Mouse (Mus musculus) G1E (cell line): Measurements from ENCODE around the gene Caln1.
"Not testable (repeated sequence)": the region's sequence is repeated elsewhere in the genome, so short reads cannot be mapped to it uniquely, and the experiment has no call there.

Source experiments
- CTCF ChIP-seq: IDR thresholded peaks from 2 replicates; pipeline ENCODE4 v1.5.1; 2012; ENCODE audit warnings: low read depth, low read length, inconsistent platforms, mixed read lengths
- GATA1 ChIP-seq: IDR thresholded peaks from 2 replicates; pipeline ENCODE4 v1.6.1; 2012; ENCODE audit warnings: borderline replicate concordance, low read length, inconsistent platforms, mixed read lengths
- TAL1 ChIP-seq: conservative IDR thresholded peaks from 2 replicates; pipeline ENCODE4 v1.6.1; 2012; ENCODE audit warnings: low read depth, low read length, inconsistent platforms, mixed read lengths

DNA sequence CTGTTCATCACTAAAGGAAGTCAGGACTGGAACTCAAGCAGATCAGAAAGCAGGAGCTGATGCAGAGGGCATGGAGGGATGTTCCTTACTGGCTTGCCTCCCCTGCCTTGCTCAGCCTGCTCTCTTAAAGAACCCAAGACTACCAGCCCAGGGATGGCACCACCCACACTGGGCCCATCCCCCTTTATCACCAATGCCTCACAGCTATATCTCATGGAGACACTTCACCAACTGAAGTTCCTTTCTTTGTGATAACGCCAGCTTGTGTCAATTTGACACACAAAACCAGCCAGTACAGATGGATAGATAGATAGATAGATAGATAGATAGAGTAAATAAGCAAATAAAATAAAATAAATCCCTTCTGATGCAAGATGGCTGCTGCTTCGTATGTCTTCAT is 276.9 kb downstream of the Caln1 start:
- not testable (repeated sequence) for TF ChIP-seq CTCF, TAL1, GATA1
